Mouse (Mus musculus) kidney, adult 18-20 months (tissue): Measurements from ENCODE around the gene Lrrk1.

Source experiments
- DNase-seq: peaks from one replicate; pipeline ENCODE4 v3.0.0; 2021

Lrrk1 gene

GRCm38 (mm10) chr7:66249020-66249419 lies 139.1 kb downstream of the Lrrk1 start:
- DNase-seq: no peak

GRCm38 (mm10) chr7:66248270-66248669 lies 139.9 kb downstream of the Lrrk1 start:
- no peak for DNase-seq

- no peak for DNase-seq
These were observed 140.7 kb downstream of the Lrrk1 start for GRCm38 (mm10) chr7:66247274-66248021.

GRCm38 (mm10) chr7:66246716-66247235 lies 141.4 kb downstream of the Lrrk1 start:
- DNase-seq: peak; percentile 54

GRCm38 (mm10) chr7:66245646-66246045 lies 142.5 kb downstream of the Lrrk1 start:
- no peak for DNase-seq

- DNase-seq: no peak
These were observed 144.3 kb downstream of the Lrrk1 start for GRCm38 (mm10) chr7:66243766-66244325.

GRCm38 (mm10) chr7:66241855-66242412 lies 146.2 kb downstream of the Lrrk1 start:
- no peak for DNase-seq

GRCm38 (mm10) chr7:66238157-66238556 lies 150.0 kb downstream of the Lrrk1 start:
- DNase-seq: no peak

- no peak for DNase-seq
These were observed 154.1 kb downstream of the Lrrk1 start for GRCm38 (mm10) chr7:66233947-66234516.

GRCm38 (mm10) chr7:66233141-66233946 lies 154.8 kb downstream of the Lrrk1 start:
- no peak for DNase-seq

- DNase-seq: no peak
These were observed 156.3 kb downstream of the Lrrk1 start for GRCm38 (mm10) chr7:66231861-66232260.

- no peak for DNase-seq
These were observed 157.3 kb downstream of the Lrrk1 start for GRCm38 (mm10) chr7:66230638-66231550.

- DNase-seq: no peak
These were observed 157.9 kb downstream of the Lrrk1 start for GRCm38 (mm10) chr7:66230246-66230637.

GRCm38 (mm10) chr7:66229433-66229832 lies 158.7 kb downstream of the Lrrk1 start:
- DNase-seq: no peak

- DNase-seq: no peak
These were observed 159.6 kb downstream of the Lrrk1 start for GRCm38 (mm10) chr7:66228610-66228920.

- DNase-seq: no peak
These were observed 160.1 kb downstream of the Lrrk1 start for GRCm38 (mm10) chr7:66227814-66228609.

- no peak for DNase-seq
These were observed 162.3 kb downstream of the Lrrk1 start for GRCm38 (mm10) chr7:66225881-66226280.

- DNase-seq: no peak
These were observed 163.6 kb downstream of the Lrrk1 start for GRCm38 (mm10) chr7:66224541-66224940.

- DNase-seq: no peak
These were observed 164.4 kb downstream of the Lrrk1 start for GRCm38 (mm10) chr7:66223731-66224130.

- peak; percentile 53 for DNase-seq
These were observed 165.5 kb downstream of the Lrrk1 start for GRCm38 (mm10) chr7:66222621-66223091.

- DNase-seq: peak; percentile 43
These were observed 168.3 kb downstream of the Lrrk1 start for GRCm38 (mm10) chr7:66219794-66220227.
